Comparison of ENCODE assay signal across 23 mouse cellular contexts in genomic region chr4:47083824-47084223, GRCm38 (mm10). TPM values are rescaled to one million over a fixed set of nuclear protein-coding genes. Genes with fewer than 3 reads are reported as not detected.
DNase-seq lines count a peak whose midpoint lies in the region; ATAC-seq and TF ChIP-seq lines count a peak whose summit lies in the region.
"Had no signal": no experiment of that assay in that cellular context is flagged by ENCODE, and none has a peak within 500 bp of the region (broad histone marks: within the 10 kb centered on the region; RNA-seq: fewer than 3 reads in every experiment).

No protein-coding gene starts in this region.

- DNase-seq in midbrain, embryonic 11.5 days (ENCODE audit: low spot score, missing footprints), result peak; percentile 62
- DNase-seq in midbrain, postnatal 0 days (ENCODE audit: low spot score), result no peak
- DNase-seq in stomach, postnatal 0 days (ENCODE audit: low spot score), result peak; percentile 61
- DNase-seq in thymus, postnatal 10 days (ENCODE audit: low spot score in 2 of 2), result no peak
- DNase-seq: adrenal gland, adult 2 months; adrenal gland, postnatal 10 days; adrenal gland, postnatal 25 days; cerebellum, adult 11 months; cerebellum, adult 18-20 months; cerebellum, adult 8-10 months; cerebellum, adult 9-11 months; cerebellum, postnatal 14 days; cerebellum, postnatal 36 days; embryo, embryonic 11 days had no signal

- TF ChIP-seq CTCF in midbrain, postnatal 0 days (IDR thresholded peaks at IDR 0.05), result no peak
- TF ChIP-seq CTCF in stomach, postnatal 0 days (IDR thresholded peaks at IDR 0.05; ENCODE audit: low read depth), result no peak

- ATAC-seq in midbrain, embryonic 11.5 days (ENCODE audit: low FRiP score), result no peak
- ATAC-seq in midbrain, postnatal 0 days (ENCODE audit: low FRiP score), result no peak
- ATAC-seq in stomach, embryonic 15.5 days (ENCODE audit: insufficient read depth, low FRiP score, low read depth), result 0 out of 2 replicates have a peak, but pooled peaks have one; percentile 14
- peak; percentile 80 for ATAC-seq in stomach, postnatal 0 days (ENCODE audit: low FRiP score, low TSS enrichment)
- no peak for ATAC-seq in hindbrain, embryonic 16.5 days
- ATAC-seq: forebrain, embryonic 14.5 days had no signal

- H3K4me2 ChIP-seq in midbrain, embryonic 11.5 days, result no peak overlapping the region
- no peak overlapping the region for H3K4me2 ChIP-seq in midbrain, postnatal 0 days (ENCODE audit: low read depth, low read length, poor library complexity, severe bottlenecking)
- H3K4me2 ChIP-seq in stomach, embryonic 15.5 days, result no peak overlapping the region
- no peak overlapping the region for H3K4me2 ChIP-seq in stomach, postnatal 0 days (replicated peaks; ENCODE audit: low read depth)
- H3K4me2 ChIP-seq in hindbrain, embryonic 16.5 days (ENCODE audit: low read length), result no peak overlapping the region
- H3K4me2 ChIP-seq: embryonic facial prominence, embryonic 13.5 days; embryonic facial prominence, embryonic 15.5 days; forebrain, embryonic 12.5 days had no signal

- H3K27me3 ChIP-seq in midbrain, embryonic 11.5 days (ENCODE audit: control insufficient read depth, insufficient read depth, low read length), result no peaks in the 10 kb centered on the region
- no peaks in the 10 kb centered on the region for H3K27me3 ChIP-seq in midbrain, postnatal 0 days (ENCODE audit: insufficient read depth, low read length)
- no peaks in the 10 kb centered on the region for H3K27me3 ChIP-seq in stomach, embryonic 15.5 days (replicated peaks)
- H3K27me3 ChIP-seq in stomach, postnatal 0 days (ENCODE audit: control insufficient read depth, insufficient read depth, low read length), result no peaks in the 10 kb centered on the region
- no peaks in the 10 kb centered on the region for H3K27me3 ChIP-seq in hindbrain, embryonic 16.5 days (replicated peaks; ENCODE audit: control insufficient read depth, insufficient read depth, low read length)
- H3K27me3 ChIP-seq: embryonic facial prominence, embryonic 13.5 days; forebrain, embryonic 12.5 days had no signal

- no peak overlapping the region for H3K27ac ChIP-seq in midbrain, embryonic 11.5 days (ENCODE audit: low read depth, low read length)
- H3K27ac ChIP-seq in midbrain, postnatal 0 days (ENCODE audit: low read depth, low read length), result no peak overlapping the region
- H3K27ac ChIP-seq in stomach, embryonic 15.5 days, result no peak overlapping the region
- no peak overlapping the region for H3K27ac ChIP-seq in stomach, postnatal 0 days (replicated peaks)
- H3K27ac ChIP-seq in hindbrain, embryonic 16.5 days (ENCODE audit: low read depth, low read length), result no peak overlapping the region
- H3K27ac ChIP-seq: embryonic facial prominence, embryonic 13.5 days; embryonic facial prominence, embryonic 15.5 days; forebrain, embryonic 10.5 days; forebrain, embryonic 12.5 days had no signal

- TF ChIP-seq EP300 in stomach, postnatal 0 days (optimal IDR thresholded peaks at IDR 0.05), result no peak

- H3K36me3 ChIP-seq in midbrain, embryonic 11.5 days (ENCODE audit: control insufficient read depth, insufficient read depth, low read length), result no peaks in the 10 kb centered on the region
- H3K36me3 ChIP-seq in midbrain, postnatal 0 days (ENCODE audit: insufficient read depth, low read length), result no peaks in the 10 kb centered on the region
- H3K36me3 ChIP-seq in stomach, embryonic 15.5 days, result no peaks in the 10 kb centered on the region
- H3K36me3 ChIP-seq in stomach, postnatal 0 days (ENCODE audit: control insufficient read depth, insufficient read depth, low read length), result no peaks in the 10 kb centered on the region
- no peaks in the 10 kb centered on the region for H3K36me3 ChIP-seq in hindbrain, embryonic 16.5 days (ENCODE audit: control insufficient read depth, insufficient read depth, low read length)
- H3K36me3 ChIP-seq: embryonic facial prominence, embryonic 13.5 days; embryonic facial prominence, embryonic 15.5 days; forebrain, embryonic 10.5 days; forebrain, embryonic 12.5 days had no signal

- H3K4me3 ChIP-seq in midbrain, embryonic 11.5 days (ENCODE audit: low read depth, low read length), result no peak overlapping the region
- no peak overlapping the region for H3K4me3 ChIP-seq in midbrain, postnatal 0 days (ENCODE audit: low read depth, low read length)
- H3K4me3 ChIP-seq in stomach, embryonic 15.5 days (replicated peaks), result no peak overlapping the region
- no peak overlapping the region for H3K4me3 ChIP-seq in stomach, postnatal 0 days (ENCODE audit: low read depth, low read length)
- no peak overlapping the region for H3K4me3 ChIP-seq in hindbrain, embryonic 16.5 days (ENCODE audit: low read length)
- H3K4me3 ChIP-seq: embryonic facial prominence, embryonic 13.5 days; embryonic facial prominence, embryonic 15.5 days; erythroblast, embryonic 14.5 days; forebrain, embryonic 10.5 days; forebrain, embryonic 12.5 days had no signal

- 89% methylated on average over 7 of the region's 7 CpGs for WGBS in midbrain, embryonic 11.5 days
- 91% methylated on average over 7 of the region's 7 CpGs for WGBS in midbrain, postnatal 0 days
- 82% methylated on average over 7 of the region's 7 CpGs for WGBS in stomach, embryonic 15.5 days
- 81% methylated on average over 7 of the region's 7 CpGs for WGBS in stomach, postnatal 0 days
- WGBS in hindbrain, embryonic 16.5 days, result 96% methylated on average over 7 of the region's 7 CpGs

- no peak overlapping the region for H3K9ac ChIP-seq in midbrain, embryonic 11.5 days (ENCODE audit: low read length)
- H3K9ac ChIP-seq in midbrain, postnatal 0 days (replicated peaks; ENCODE audit: low read length, poor library complexity, severe bottlenecking), result no peak overlapping the region
- no peak overlapping the region for H3K9ac ChIP-seq in stomach, embryonic 15.5 days
- H3K9ac ChIP-seq in stomach, postnatal 0 days (ENCODE audit: low read length), result no peak overlapping the region
- no peak overlapping the region for H3K9ac ChIP-seq in hindbrain, embryonic 16.5 days (ENCODE audit: low read depth, low read length)
- H3K9ac ChIP-seq: embryonic facial prominence, embryonic 13.5 days; embryonic facial prominence, embryonic 15.5 days; forebrain, embryonic 12.5 days had no signal

- no peaks in the 10 kb centered on the region for H3K9me3 ChIP-seq in midbrain, embryonic 11.5 days (ENCODE audit: control insufficient read depth, low read length)
- H3K9me3 ChIP-seq in midbrain, postnatal 0 days (ENCODE audit: low read length), result no peaks in the 10 kb centered on the region
- H3K9me3 ChIP-seq in stomach, embryonic 15.5 days, result no peaks in the 10 kb centered on the region
- H3K9me3 ChIP-seq in stomach, postnatal 0 days (ENCODE audit: control insufficient read depth, low read length), result no peaks in the 10 kb centered on the region
- no peaks in the 10 kb centered on the region for H3K9me3 ChIP-seq in hindbrain, embryonic 16.5 days (ENCODE audit: control insufficient read depth, low read length)
- H3K9me3 ChIP-seq: embryonic facial prominence, embryonic 13.5 days; embryonic facial prominence, embryonic 15.5 days; forebrain, embryonic 10.5 days; forebrain, embryonic 12.5 days had no signal

- no peaks in the 10 kb centered on the region for H3K4me1 ChIP-seq in midbrain, embryonic 11.5 days (ENCODE audit: control insufficient read depth, insufficient read depth, low read length)
- H3K4me1 ChIP-seq in midbrain, postnatal 0 days (ENCODE audit: insufficient read depth, low read length), result no peaks in the 10 kb centered on the region
- H3K4me1 ChIP-seq in stomach, embryonic 15.5 days, result no peaks in the 10 kb centered on the region
- H3K4me1 ChIP-seq in stomach, postnatal 0 days (replicated peaks; ENCODE audit: control insufficient read depth, insufficient read depth), result no peaks in the 10 kb centered on the region
- H3K4me1 ChIP-seq in hindbrain, embryonic 16.5 days (ENCODE audit: control insufficient read depth, insufficient read depth, low read depth, low read length), result no peaks in the 10 kb centered on the region
- H3K4me1 ChIP-seq: embryonic facial prominence, embryonic 13.5 days; embryonic facial prominence, embryonic 15.5 days; forebrain, embryonic 10.5 days; forebrain, embryonic 12.5 days had no signal

RNA-seq across cellular contexts. Expression of gene Galnt12, which starts 7.9 kb away (rescaled TPM):
- polyA plus RNA-seq in midbrain, embryonic 11.5 days (2014; fragmentation: Nextera tagmentation; extraction: Ambion mirVana), result 4.6 and 6.1 TPM in 2 replicates
- total RNA-seq in midbrain, postnatal 0 days (2014; rRNA removed), result 0.82 and 2.0 TPM in 2 replicates
- 1.1 and 1.6 TPM in 2 replicates for polyA plus RNA-seq in midbrain, postnatal 0 days (2015; fragmentation: Nextera tagmentation; extraction: Ambion mirVana)
- 32.2 and 34.4 TPM in 2 replicates for polyA plus RNA-seq in stomach, embryonic 15.5 days (2015; fragmentation: Nextera tagmentation; extraction: Ambion mirVana)
- polyA plus RNA-seq in stomach, postnatal 0 days (2015; fragmentation: Nextera tagmentation; extraction: Ambion mirVana), result 57.9 and 59.9 TPM in 2 replicates
- 0.97 and 1.1 TPM in 2 replicates for polyA plus RNA-seq in hindbrain, embryonic 16.5 days (2015; fragmentation: Nextera tagmentation; extraction: Ambion mirVana)
- total RNA-seq: MEL had no signal
- polyA plus RNA-seq: erythroblast, embryonic 14.5 days had no signal

RNA-seq across cellular contexts. Expression of gene Anks6, which starts 26.6 kb away (rescaled TPM):
- polyA plus RNA-seq in midbrain, embryonic 11.5 days (2014; fragmentation: Nextera tagmentation; extraction: Ambion mirVana), result 2.0 and 3.2 TPM in 2 replicates
- total RNA-seq in midbrain, postnatal 0 days (2014; rRNA removed), result 10.1 and 17.9 TPM in 2 replicates
- 3.0 and 3.3 TPM in 2 replicates for polyA plus RNA-seq in midbrain, postnatal 0 days (2015; fragmentation: Nextera tagmentation; extraction: Ambion mirVana)
- 4.5 and 5.0 TPM in 2 replicates for polyA plus RNA-seq in stomach, embryonic 15.5 days (2015; fragmentation: Nextera tagmentation; extraction: Ambion mirVana)
- polyA plus RNA-seq in stomach, postnatal 0 days (2015; fragmentation: Nextera tagmentation; extraction: Ambion mirVana), result 3.7 and 4.6 TPM in 2 replicates
- polyA plus RNA-seq in hindbrain, embryonic 16.5 days (2015; fragmentation: Nextera tagmentation; extraction: Ambion mirVana), result 3.0 and 4.1 TPM in 2 replicates
- total RNA-seq: MEL had no signal
- polyA plus RNA-seq: erythroblast, embryonic 14.5 days had no signal

Comparison
In these comparisons a context has a peak if more than half of its experiments do, and no peak if none do; other contexts are left out.
1. DNase-seq: peak in midbrain, embryonic 11.5 days (single experiment) and stomach, postnatal 0 days (single experiment); none in midbrain, postnatal 0 days (single experiment) and thymus, postnatal 10 days (0 of 2).
2. ATAC-seq: peak in stomach, embryonic 15.5 days (single experiment) and stomach, postnatal 0 days (single experiment); none in midbrain, embryonic 11.5 days (single experiment), midbrain, postnatal 0 days (single experiment) and hindbrain, embryonic 16.5 days (single experiment).